Mouse (Mus musculus): ENCODE measurements around the gene Grin3b. TPM values are rescaled to one million over a fixed set of nuclear protein-coding genes. Genes with fewer than 3 reads are reported as not detected.
A peak's percentile ranks its signal among the peaks of the same experiment; 100 is the strongest.

Gene Grin3b
- polyA plus RNA-seq, 1 experiment from 2014 or later = 0.43 TPM

DNA sequence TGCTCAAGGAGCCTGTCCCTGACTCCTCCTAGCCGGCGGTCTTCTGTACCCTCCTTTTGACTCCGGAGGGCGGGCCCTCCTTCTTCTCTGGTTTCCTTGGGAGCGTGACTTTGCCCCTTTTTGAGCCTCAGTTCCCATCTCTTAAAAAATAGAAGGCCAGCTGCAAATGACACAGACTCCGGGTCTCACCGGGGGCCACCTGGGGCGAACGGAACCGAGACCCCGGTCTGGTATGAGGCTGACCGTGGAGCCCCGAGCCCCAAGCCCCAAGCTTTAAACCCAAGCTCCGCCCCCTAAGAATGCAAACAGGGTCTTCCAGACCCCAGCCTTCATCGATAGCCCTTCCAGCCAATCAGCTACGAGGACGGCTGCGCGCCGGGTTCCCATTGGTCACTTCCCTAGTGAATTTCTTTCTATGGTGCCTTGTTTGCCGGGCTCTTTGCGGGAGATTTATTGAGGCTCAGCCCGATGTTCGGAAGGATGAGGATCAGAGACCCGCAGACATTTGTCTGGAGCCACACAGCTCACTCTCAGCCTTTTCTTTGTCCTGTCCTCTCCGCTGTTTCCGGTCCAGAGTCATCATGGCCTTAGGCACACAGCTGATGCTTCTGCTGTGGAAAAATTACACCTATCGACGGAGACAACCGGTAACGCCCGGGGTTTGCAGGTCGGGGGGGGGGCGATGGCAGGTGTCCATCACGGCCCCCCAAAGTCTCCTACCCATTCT is 26.7 kb downstream of the Grin3b start:
- no peaks in the 10 kb centered on the region for H3K36me3 ChIP-seq (ENCODE audit: control insufficient read depth, insufficient read depth, low read length)
- H3K4me1 ChIP-seq (ENCODE audit: control insufficient read depth, insufficient read depth, low read length) = peaks cover 8% of the 10 kb centered on the region
- H3K9me3 ChIP-seq (ENCODE audit: control insufficient read depth, low read length) = no peaks in the 10 kb centered on the region
- H3K4me3 ChIP-seq (ENCODE audit: low read depth, low read length) = peak overlapping the region; percentile 37
- 0 out of 2 replicates have a peak, but pooled peaks cover 2% of the 10 kb centered on the region for H3K27me3 ChIP-seq (ENCODE audit: control insufficient read depth, insufficient read depth, low read length)
- under 1% methylated on average over 35 of the region's 35 CpGs for WGBS
- peak; percentile 78 for ATAC-seq (ENCODE audit: low read depth)
- H3K4me2 ChIP-seq (ENCODE audit: low read depth, low read length) = peak overlapping the region; percentile 57
- peak overlapping the region; percentile 60 for H3K27ac ChIP-seq (ENCODE audit: low read depth, low read length)
- H3K9ac ChIP-seq (replicated peaks; ENCODE audit: low read depth, low read length) = 0 out of 2 replicates have a peak overlapping the region, but pooled peaks have one; percentile 46

DNA sequence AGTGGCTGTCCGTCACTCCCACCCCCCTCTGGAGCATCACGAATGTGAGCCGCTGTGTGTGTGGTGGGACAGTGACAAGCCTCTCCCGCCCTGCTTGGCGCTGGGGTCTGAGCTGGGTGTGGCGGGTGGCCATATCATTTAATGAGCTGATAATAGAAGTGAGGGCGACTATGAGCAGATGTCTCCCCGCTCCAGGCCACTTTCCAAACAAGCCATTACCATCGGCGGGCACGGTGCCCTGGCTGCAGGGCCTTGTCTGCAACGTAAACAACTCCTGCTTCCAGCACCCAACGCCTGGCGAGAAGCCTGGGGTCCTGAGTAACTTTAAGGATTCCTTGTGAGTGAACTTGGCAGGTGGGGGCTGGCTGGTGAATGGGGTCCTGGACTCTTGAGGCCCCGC is 27.3 kb downstream of the Grin3b start:
- Histone ChIP-seq H3K9ac (replicated peaks; ENCODE audit: low read depth, low read length) (0 out of 2 replicates have a peak overlapping the region, but pooled peaks have one; percentile 32), H3K27me3 (ENCODE audit: control insufficient read depth, insufficient read depth, low read length) (0 out of 2 replicates have a peak, but pooled peaks cover 2% of the 10 kb centered on the region), H3K4me1 (ENCODE audit: control insufficient read depth, insufficient read depth, low read length) (peaks cover 8% of the 10 kb centered on the region), H3K4me2 (ENCODE audit: low read depth, low read length) (peak overlapping the region; percentile 57), H3K9me3 (ENCODE audit: control insufficient read depth, low read length) (no peaks in the 10 kb centered on the region), H3K27ac (ENCODE audit: low read depth, low read length) (peak overlapping the region; percentile 60), H3K36me3 (ENCODE audit: control insufficient read depth, insufficient read depth, low read length) (no peaks in the 10 kb centered on the region), H3K4me3 (ENCODE audit: low read depth, low read length) (peak overlapping the region; percentile 37)
- ATAC-seq (ENCODE audit: low read depth) = peak; percentile 28; the same call in 1 of the 2 replicates
- 9% methylated on average over 15 of the region's 15 CpGs for WGBS

DNA sequence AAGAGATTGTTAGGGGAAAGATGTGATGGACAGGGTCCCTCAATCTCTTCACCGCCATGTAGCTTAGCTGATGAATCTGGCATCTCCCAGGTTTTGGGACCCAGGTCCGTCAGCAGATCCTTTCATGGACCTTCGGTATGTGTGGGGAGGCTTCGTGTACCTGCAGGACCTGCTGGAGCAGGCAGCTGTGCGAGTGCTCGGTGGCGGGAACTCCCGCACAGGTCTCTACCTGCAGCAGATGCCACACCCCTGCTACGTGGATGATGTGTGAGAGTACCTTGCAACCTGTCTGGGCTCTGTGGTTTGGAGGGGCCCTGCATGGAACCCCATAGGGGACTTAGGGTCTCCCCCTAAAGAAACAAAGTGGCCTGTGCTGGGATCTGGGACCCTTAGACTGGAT is 31.4 kb downstream of the Grin3b start:
- Histone ChIP-seq H3K36me3 (ENCODE audit: control insufficient read depth, insufficient read depth, low read length) (no peaks in the 10 kb centered on the region), H3K4me2 (ENCODE audit: low read depth, low read length) (no peak overlapping the region), H3K9me3 (ENCODE audit: control insufficient read depth, low read length) (no peaks in the 10 kb centered on the region), H3K4me3 (ENCODE audit: low read depth, low read length) (no peak overlapping the region), H3K4me1 (ENCODE audit: control insufficient read depth, insufficient read depth, low read length) (peaks cover 8% of the 10 kb centered on the region), H3K27ac (ENCODE audit: low read depth, low read length) (no peak overlapping the region), H3K27me3 (ENCODE audit: control insufficient read depth, insufficient read depth, low read length) (0 out of 2 replicates have a peak, but pooled peaks cover 2% of the 10 kb centered on the region), H3K9ac (replicated peaks; ENCODE audit: low read depth, low read length) (no peak overlapping the region)
- no peak for ATAC-seq (ENCODE audit: low read depth)
- 78% methylated on average over 9 of the region's 9 CpGs for WGBS

DNA sequence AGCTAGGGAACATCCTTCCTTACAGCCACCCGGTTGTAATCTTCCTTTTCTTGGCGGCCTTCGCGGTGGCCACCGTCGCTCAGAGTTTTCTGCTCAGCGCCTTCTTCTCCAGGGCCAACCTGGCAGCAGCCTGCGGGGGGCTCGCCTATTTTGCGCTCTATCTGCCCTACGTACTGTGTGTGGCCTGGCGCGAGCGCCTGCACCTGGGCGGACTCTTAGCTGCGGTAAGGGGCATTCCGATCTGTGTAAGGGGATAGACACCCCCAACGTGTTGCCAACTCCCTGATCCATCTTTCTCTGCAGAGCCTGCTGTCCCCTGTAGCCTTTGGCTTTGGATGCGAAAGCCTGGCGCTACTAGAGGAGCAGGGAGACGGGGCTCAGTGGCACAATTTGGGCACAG is 32.3 kb downstream of the Grin3b start:
- ATAC-seq (ENCODE audit: low read depth) = no peak
- no peak overlapping the region for H3K4me3 ChIP-seq (ENCODE audit: low read depth, low read length)
- H3K9ac ChIP-seq (replicated peaks; ENCODE audit: low read depth, low read length) = no peak overlapping the region
- peaks cover 5% of the 10 kb centered on the region for H3K4me1 ChIP-seq (ENCODE audit: control insufficient read depth, insufficient read depth, low read length)
- H3K27ac ChIP-seq (ENCODE audit: low read depth, low read length) = no peak overlapping the region
- H3K4me2 ChIP-seq (ENCODE audit: low read depth, low read length) = no peak overlapping the region
- H3K36me3 ChIP-seq (ENCODE audit: control insufficient read depth, insufficient read depth, low read length) = no peaks in the 10 kb centered on the region
- 19% methylated on average over 21 of the region's 21 CpGs for WGBS
- H3K27me3 ChIP-seq (ENCODE audit: control insufficient read depth, insufficient read depth, low read length) = 0 out of 2 replicates have a peak, but pooled peaks cover 2% of the 10 kb centered on the region
- no peaks in the 10 kb centered on the region for H3K9me3 ChIP-seq (ENCODE audit: control insufficient read depth, low read length)

DNA sequence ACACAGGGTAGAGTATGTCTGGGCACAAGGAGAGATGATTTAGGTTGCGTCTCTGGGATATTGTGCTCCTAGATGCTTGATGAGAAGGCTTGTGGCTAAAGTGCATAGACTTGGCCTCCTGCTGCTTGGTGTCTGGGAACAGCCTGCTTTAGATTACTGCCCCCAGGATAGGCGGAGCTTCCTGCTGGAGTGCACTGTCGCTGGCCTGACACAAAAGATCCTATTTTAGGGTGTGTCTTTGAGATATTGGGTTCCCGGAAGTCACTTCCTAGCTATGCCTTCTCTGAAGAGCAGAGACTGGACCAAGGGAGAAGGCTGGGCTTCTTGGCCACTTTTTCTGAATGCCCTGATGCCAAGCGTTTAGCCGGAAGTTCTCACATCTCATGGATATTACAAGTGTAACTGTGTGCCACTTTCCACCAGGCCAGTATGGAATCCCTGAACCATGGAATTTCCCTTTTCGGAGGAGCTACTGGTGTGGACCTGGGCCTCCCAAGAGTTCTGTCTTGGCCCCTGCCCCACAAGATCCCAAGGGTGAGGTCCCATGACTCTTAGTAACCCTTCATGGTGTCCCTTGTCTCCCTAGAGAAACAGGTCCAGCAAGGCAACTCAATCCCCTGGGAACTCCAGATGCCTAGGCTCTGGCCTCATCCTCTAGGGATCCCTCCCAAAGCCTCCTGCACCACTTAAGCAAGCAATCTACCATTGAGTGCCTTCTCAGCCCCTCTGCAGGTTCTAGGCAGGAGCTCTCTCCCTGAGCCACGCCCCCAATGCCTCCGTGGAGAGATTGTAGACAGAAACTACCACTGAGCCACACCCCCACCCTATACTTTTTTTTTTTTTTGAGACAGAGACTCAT is 33.1 kb downstream of the Grin3b start:
- no peak for ATAC-seq (ENCODE audit: low read depth)
- H3K4me1 ChIP-seq (ENCODE audit: control insufficient read depth, insufficient read depth, low read length) = no peaks in the 10 kb centered on the region
- 63% methylated on average over 9 of the region's 9 CpGs for WGBS

DNA sequence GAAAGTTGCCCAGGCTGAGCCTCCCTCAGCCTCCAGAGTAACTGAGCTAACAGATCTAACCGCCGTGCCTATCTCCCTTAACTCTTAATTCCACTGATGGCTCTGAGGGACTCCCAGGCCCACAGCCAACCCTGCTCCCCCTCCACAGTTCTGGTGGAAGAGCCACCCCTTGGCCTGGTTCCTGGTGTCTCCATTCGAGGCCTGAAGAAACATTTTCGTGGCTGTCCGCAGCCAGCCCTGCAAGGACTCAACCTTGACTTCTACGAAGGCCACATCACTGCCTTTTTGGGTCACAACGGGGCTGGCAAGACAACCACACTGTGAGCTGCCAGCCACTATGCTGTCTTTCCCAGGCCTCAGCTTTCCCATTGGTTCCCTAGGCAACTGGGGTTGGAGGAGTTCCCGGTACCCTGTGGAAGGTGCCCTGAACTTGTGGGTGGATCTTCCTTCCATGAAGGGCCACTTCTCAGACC is 33.8 kb downstream of the Grin3b start:
- 94% methylated on average over 8 of the region's 8 CpGs for WGBS

More for the DNA sequence above, 33.1 kb downstream of the Grin3b start:
- Histone ChIP-seq H3K4me2 (ENCODE audit: low read depth, low read length) (no peak overlapping the region), H3K9ac (replicated peaks; ENCODE audit: low read depth, low read length) (no peak overlapping the region), H3K36me3 (ENCODE audit: control insufficient read depth, insufficient read depth, low read length) (no peaks in the 10 kb centered on the region), H3K27me3 (ENCODE audit: control insufficient read depth, insufficient read depth, low read length) (0 out of 2 replicates have a peak, but pooled peaks cover 2% of the 10 kb centered on the region), H3K9me3 (ENCODE audit: control insufficient read depth, low read length) (no peaks in the 10 kb centered on the region), H3K27ac (ENCODE audit: low read depth, low read length) (no peak overlapping the region), H3K4me3 (ENCODE audit: low read depth, low read length) (no peak overlapping the region)

DNA sequence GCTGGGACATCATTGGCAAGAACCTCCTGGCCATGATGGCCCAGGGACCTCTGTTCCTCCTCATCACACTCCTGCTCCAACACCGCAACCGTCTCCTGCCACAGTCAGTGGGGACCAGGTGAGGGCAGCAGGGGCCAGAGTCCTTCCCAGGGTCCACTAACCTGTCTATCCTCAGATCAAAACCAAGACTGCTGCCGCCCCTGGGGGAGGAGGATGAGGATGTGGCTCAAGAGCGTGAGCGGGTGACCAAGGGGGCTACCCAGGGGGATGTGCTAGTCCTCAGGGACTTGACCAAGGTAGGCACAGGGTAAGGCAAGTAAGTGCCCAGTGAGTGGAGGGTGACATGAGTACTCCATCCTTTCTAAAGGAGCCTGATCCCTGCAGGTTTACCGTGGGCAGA is 41.2 kb downstream of the Grin3b start:
- H3K27me3 ChIP-seq (ENCODE audit: control insufficient read depth, insufficient read depth, low read length) = peaks cover 31% of the 10 kb centered on the region

More for the DNA sequence above, 33.8 kb downstream of the Grin3b start:
- H3K4me3 ChIP-seq (ENCODE audit: low read depth, low read length) = no peak overlapping the region
- H3K4me2 ChIP-seq (ENCODE audit: low read depth, low read length) = no peak overlapping the region
- no peak overlapping the region for H3K9ac ChIP-seq (replicated peaks; ENCODE audit: low read depth, low read length)
- no peak for ATAC-seq (ENCODE audit: low read depth)
- H3K9me3 ChIP-seq (ENCODE audit: control insufficient read depth, low read length) = no peaks in the 10 kb centered on the region
- 0 out of 2 replicates have a peak, but pooled peaks cover 2% of the 10 kb centered on the region for H3K27me3 ChIP-seq (ENCODE audit: control insufficient read depth, insufficient read depth, low read length)
- no peaks in the 10 kb centered on the region for H3K4me1 ChIP-seq (ENCODE audit: control insufficient read depth, insufficient read depth, low read length)
- no peak overlapping the region for H3K27ac ChIP-seq (ENCODE audit: low read depth, low read length)
- no peaks in the 10 kb centered on the region for H3K36me3 ChIP-seq (ENCODE audit: control insufficient read depth, insufficient read depth, low read length)

DNA sequence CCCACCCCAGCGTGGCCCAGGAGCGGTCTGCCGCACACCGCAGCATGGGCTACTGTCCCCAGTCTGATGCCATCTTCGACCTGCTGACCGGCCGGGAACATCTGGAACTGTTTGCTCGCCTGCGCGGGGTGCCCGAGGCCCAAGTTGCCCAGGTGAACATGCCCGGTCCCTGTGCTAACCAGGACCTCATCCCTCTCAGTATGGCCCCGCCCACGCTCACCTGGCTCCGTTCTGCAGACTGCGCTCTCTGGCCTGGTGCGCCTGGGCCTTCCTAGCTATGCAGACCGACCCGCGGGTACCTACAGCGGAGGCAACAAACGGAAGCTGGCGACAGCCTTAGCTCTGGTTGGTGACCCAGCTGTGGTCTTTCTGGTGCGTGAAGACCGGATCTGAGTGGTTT is 43.1 kb downstream of the Grin3b start:
- ATAC-seq (ENCODE audit: low read depth) = no peak
- no peak overlapping the region for H3K4me2 ChIP-seq (ENCODE audit: low read depth, low read length)
- H3K27ac ChIP-seq (ENCODE audit: low read depth, low read length) = no peak overlapping the region
- H3K9ac ChIP-seq (replicated peaks; ENCODE audit: low read depth, low read length) = no peak overlapping the region
- H3K36me3 ChIP-seq (ENCODE audit: control insufficient read depth, insufficient read depth, low read length) = peaks cover 14% of the 10 kb centered on the region; the same call in 1 of the 2 replicates
- H3K4me1 ChIP-seq (ENCODE audit: control insufficient read depth, insufficient read depth, low read length) = no peaks in the 10 kb centered on the region
- H3K4me3 ChIP-seq (ENCODE audit: low read depth, low read length) = no peak overlapping the region
- WGBS = 29% methylated on average over 25 of the region's 25 CpGs
- no peaks in the 10 kb centered on the region for H3K9me3 ChIP-seq (ENCODE audit: control insufficient read depth, low read length)
- H3K27me3 ChIP-seq (ENCODE audit: control insufficient read depth, insufficient read depth, low read length) = peaks cover 31% of the 10 kb centered on the region

More for the DNA sequence above, 41.2 kb downstream of the Grin3b start:
- no peak for ATAC-seq (ENCODE audit: low read depth)
- no peaks in the 10 kb centered on the region for H3K4me1 ChIP-seq (ENCODE audit: control insufficient read depth, insufficient read depth, low read length)
- peaks cover 14% of the 10 kb centered on the region; the same call in 1 of the 2 replicates for H3K36me3 ChIP-seq (ENCODE audit: control insufficient read depth, insufficient read depth, low read length)
- no peaks in the 10 kb centered on the region for H3K9me3 ChIP-seq (ENCODE audit: control insufficient read depth, low read length)
- 83% methylated on average over 6 of the region's 6 CpGs for WGBS
- H3K27ac ChIP-seq (ENCODE audit: low read depth, low read length) = no peak overlapping the region
- no peak overlapping the region for H3K9ac ChIP-seq (replicated peaks; ENCODE audit: low read depth, low read length)
- no peak overlapping the region for H3K4me3 ChIP-seq (ENCODE audit: low read depth, low read length)
- no peak overlapping the region for H3K4me2 ChIP-seq (ENCODE audit: low read depth, low read length)
